Mouse (Mus musculus) stomach, embryonic 16.5 days (tissue): ENCODE results near the gene Cap1. TPM values are rescaled to one million over a fixed set of nuclear protein-coding genes. Genes with fewer than 3 reads are reported as not detected.

Source experiments
- ATAC-seq: fragments of 200-750 bp; cut with Nextera tagmentation; 2 replicates; pipeline ENCODE4 v1.8.0; 2017; ENCODE audit warnings: moderate number of reproducible peaks, moderate TSS enrichment; ENCODE audit not compliant: insufficient read depth, low FRiP score
- H3K27ac ChIP-seq: fragments of 300-500 bp; sonication (generic); 2 replicates; pipeline ENCODE4 v1.5.1; 2014; ENCODE audit warnings: low read length
- H3K27me3 ChIP-seq: fragments of 300-500 bp; sonication (generic); 2 replicates; pipeline ENCODE4 v1.6.1; 2014; ENCODE audit warnings: low read length, control low read depth, mixed read lengths; ENCODE audit not compliant: control insufficient read depth, insufficient read depth
- H3K36me3 ChIP-seq: fragments of 300-500 bp; sonication (generic); 2 replicates; pipeline ENCODE4 v1.6.1; 2014; ENCODE audit warnings: low read length; ENCODE audit not compliant: control insufficient read depth, insufficient read depth
- H3K4me1 ChIP-seq: fragments of 300-500 bp; sonication (generic); 2 replicates; pipeline ENCODE4 v1.6.1; 2014; ENCODE audit warnings: low read length, control low read depth, mixed read lengths; ENCODE audit not compliant: control insufficient read depth, insufficient read depth
- H3K4me2 ChIP-seq: fragments of 300-500 bp; sonication (generic); 2 replicates; pipeline ENCODE4 v1.6.1; 2014; ENCODE audit warnings: low read depth, low read length, mixed read lengths
- H3K4me3 ChIP-seq: fragments of 300-500 bp; sonication (generic); replicated peaks from 2 replicates; pipeline ENCODE4 v1.5.1; 2014; ENCODE audit warnings: mild to moderate bottlenecking, low read length
- H3K9ac ChIP-seq: fragments of 300-500 bp; sonication (generic); 2 replicates; pipeline ENCODE4 v1.6.1; 2014; ENCODE audit warnings: low read length
- H3K9me3 ChIP-seq: fragments of 300-500 bp; sonication (generic); replicated peaks from 2 replicates; pipeline ENCODE4 v1.6.1; 2016; ENCODE audit warnings: low read length, control low read depth; ENCODE audit not compliant: control insufficient read depth
- WGBS: fragments of 180-500 bp; shearing (Covaris S2); extraction: QIAGEN DNeasy Blood & Tissue Kit; methylation state at CpG from one replicate; pipeline ENCODE4 v1.1.7; 2014; 5-methylcytosine and 5-hydroxymethylcytosine counted together
- polyA plus RNA-seq: library from polyadenylated mRNA; unstranded; fragments of >200 nt; fragmentation: Nextera tagmentation; extraction: Ambion mirVana; gene quantifications from 2 replicates; pipeline ENCODE4 v1.2.1, GENCODE M21; 2015

Gene Cap1
- 75.1 and 99.6 TPM in 2 replicates for polyA plus RNA-seq

DNA sequence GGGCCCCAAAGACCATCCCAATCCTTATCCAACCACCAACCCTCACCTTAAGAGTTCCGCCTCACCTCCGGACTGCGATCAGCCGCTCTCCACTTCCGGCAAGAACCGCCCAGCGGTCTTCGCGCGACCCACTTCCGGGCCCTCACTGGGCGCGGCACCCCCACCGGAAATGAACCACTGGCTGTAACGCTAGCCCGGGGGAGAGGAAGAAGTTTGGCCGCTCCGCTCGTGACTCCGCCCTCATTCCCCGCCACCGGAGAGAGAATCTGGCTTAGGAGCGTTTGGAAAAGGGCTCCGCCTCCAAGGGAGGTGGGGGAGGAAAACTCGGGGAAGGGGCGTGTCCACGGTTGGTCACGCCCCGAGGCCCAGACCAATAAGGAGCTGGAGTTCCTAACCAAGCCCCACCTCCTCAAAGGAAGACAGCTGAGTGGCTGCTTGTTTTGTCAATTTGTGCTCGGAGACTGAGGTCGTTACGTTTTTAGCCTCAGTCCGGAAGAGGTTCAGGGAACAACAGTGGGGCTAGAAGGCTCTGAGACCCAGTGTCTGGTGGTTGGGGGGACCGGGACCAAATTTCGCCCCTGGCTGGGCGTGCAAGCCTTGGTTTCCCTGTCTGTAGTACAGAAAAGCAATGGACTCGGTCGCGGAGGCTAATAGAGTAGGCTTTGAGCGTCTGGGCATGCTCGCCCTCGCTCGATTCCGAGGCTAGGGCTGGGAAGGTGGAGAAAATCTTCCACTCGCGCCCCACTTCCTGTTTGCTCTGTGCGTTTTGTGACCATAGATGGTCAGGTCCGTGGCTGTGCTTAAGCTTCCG, at the start of gene Cap1:
Gene Cap1, minus strand, starts transcription at position 289 of the 811 bp plus-strand sequence.
- no peaks in the 10 kb centered on the region for H3K9me3 ChIP-seq
- under 1% methylated on average over 49 of the region's 49 CpGs for WGBS

DNA sequence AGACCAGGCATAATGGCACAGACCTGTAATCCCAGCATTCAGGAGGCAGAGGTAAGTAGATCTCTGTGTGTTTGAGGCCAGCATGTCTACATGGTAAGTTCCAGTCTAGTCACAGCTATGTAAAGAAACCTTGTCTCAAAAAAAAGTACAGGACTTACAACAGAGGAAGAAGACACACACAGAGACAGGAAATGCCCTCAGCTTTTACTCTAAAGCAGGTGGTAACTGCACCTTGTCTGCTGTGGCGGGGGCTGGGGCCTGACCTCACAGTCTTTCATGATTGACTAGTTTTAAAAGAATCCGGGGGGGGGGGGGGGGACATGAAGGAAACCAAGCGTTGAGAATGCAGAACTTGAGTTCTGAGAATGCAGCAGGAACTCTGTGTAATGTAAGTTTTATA, 48.0 kb upstream of the Cap1 start:
- Histone ChIP-seq H3K9me3 (no peaks in the 10 kb centered on the region), H3K4me1 (no peaks in the 10 kb centered on the region), H3K9ac (no peak overlapping the region), H3K27me3 (no peaks in the 10 kb centered on the region), H3K27ac (no peak overlapping the region), H3K4me3 (no peak overlapping the region), H3K4me2 (no peak overlapping the region), H3K36me3 (no peaks in the 10 kb centered on the region)
- ATAC-seq, result no peak
- WGBS, result 38% methylated on average over 3 of the region's 3 CpGs

More for the DNA sequence above, at the start of gene Cap1:
- H3K9ac ChIP-seq, result peak within 1 kb of the TSS; percentile 87
- peak within 1 kb of the TSS; percentile 98 for H3K27ac ChIP-seq
- H3K4me1 ChIP-seq, result peaks cover 31% of the 10 kb centered on the region
- H3K4me2 ChIP-seq, result peak within 1 kb of the TSS; percentile 82
- no peaks in the 10 kb centered on the region for H3K27me3 ChIP-seq
- peak; percentile 95 for ATAC-seq
- H3K4me3 ChIP-seq, result peak within 1 kb of the TSS; percentile 85
- H3K36me3 ChIP-seq, result no peaks in the 10 kb centered on the region

DNA sequence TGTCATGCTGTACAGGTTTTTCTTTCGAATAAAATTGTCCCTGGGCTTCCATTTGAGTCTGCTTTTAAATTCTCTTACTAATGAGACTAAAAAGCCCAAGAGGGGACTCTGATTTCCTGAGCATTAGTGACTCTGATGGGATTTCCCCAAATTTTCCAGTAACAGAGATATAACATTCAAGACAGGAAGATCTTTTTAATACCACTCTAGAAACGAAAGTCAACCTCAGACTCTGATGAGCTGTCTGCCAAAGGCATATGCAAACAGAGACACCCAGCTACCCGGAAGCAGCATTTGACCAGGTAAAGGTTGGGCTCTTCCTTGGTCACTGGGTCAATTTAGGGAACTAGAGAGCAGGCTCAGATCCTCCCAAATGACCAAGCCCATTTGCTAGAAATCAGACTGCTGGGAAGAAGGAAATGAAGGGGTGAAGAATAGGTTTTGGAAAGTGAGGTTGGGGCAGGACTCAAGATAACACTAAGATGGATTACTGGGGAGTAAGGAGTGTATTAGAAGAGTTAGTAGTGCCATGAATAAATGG, 47.3 kb upstream of the Cap1 start:
- no peak overlapping the region for H3K4me3 ChIP-seq
- no peak overlapping the region for H3K27ac ChIP-seq
- no peaks in the 10 kb centered on the region for H3K27me3 ChIP-seq
- H3K4me2 ChIP-seq, result no peak overlapping the region
- H3K36me3 ChIP-seq, result no peaks in the 10 kb centered on the region
- H3K4me1 ChIP-seq, result no peaks in the 10 kb centered on the region
- WGBS, result 57% methylated on average over 3 of the region's 3 CpGs
- no peaks in the 10 kb centered on the region for H3K9me3 ChIP-seq
- H3K9ac ChIP-seq, result no peak overlapping the region
- no peak for ATAC-seq

GRCm38 (mm10) chr4:122932239-122932978, 46.6 kb upstream of the Cap1 start:
- H3K36me3 ChIP-seq, result no peaks in the 10 kb centered on the region
- H3K4me2 ChIP-seq, result no peak overlapping the region
- no peak for ATAC-seq
- no peak overlapping the region for H3K4me3 ChIP-seq
- no peak overlapping the region for H3K9ac ChIP-seq
- no peaks in the 10 kb centered on the region for H3K4me1 ChIP-seq
- no peaks in the 10 kb centered on the region for H3K9me3 ChIP-seq
- no peak overlapping the region for H3K27ac ChIP-seq
- H3K27me3 ChIP-seq, result no peaks in the 10 kb centered on the region
- WGBS, result 67% methylated on average over 8 of the region's 8 CpGs

DNA sequence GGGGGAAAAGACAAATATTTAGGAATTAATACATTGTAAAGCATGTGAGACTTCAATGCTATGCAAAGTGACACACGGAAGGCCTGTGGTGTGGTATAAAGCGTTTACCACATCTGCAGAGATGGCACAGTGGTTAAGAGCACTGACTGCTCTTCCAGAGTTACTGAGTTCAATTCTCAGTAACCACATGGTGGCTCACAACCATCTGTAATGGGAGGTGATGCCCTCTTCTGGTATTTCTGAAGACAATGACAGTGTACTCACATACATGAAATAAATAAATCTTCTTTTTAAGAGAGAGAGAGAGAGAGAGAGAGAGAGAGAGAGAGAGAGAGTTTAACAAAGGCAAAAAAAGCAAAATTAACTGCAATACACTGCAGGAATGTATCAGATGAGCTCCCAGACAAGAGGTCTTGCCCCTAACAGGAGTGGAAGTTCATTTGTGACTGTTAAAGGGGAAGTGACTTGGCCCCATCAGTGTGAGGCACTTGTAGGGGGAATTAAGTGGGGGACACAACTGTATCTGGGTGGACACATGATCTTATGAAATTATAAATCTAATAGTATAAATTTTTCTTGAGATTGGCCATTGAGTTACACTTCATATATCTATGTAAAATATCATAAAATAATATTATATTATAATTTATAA, 45.2 kb upstream of the Cap1 start:
- 75% methylated on average over 2 of the region's 2 CpGs for WGBS
- no peak for ATAC-seq
- Histone ChIP-seq H3K4me3 (no peak overlapping the region), H3K9me3 (no peaks in the 10 kb centered on the region), H3K4me1 (no peaks in the 10 kb centered on the region), H3K36me3 (no peaks in the 10 kb centered on the region), H3K9ac (no peak overlapping the region), H3K27me3 (no peaks in the 10 kb centered on the region), H3K4me2 (no peak overlapping the region), H3K27ac (no peak overlapping the region)

- no peak for ATAC-seq
- H3K36me3 ChIP-seq, result no peaks in the 10 kb centered on the region
- H3K9me3 ChIP-seq, result no peaks in the 10 kb centered on the region
- 0 out of 2 replicates have a peak overlapping the region, but pooled peaks have one; percentile 1 for H3K27ac ChIP-seq
- no peaks in the 10 kb centered on the region for H3K4me1 ChIP-seq
- no peak overlapping the region for H3K4me3 ChIP-seq
- H3K27me3 ChIP-seq, result no peaks in the 10 kb centered on the region
- H3K4me2 ChIP-seq, result no peak overlapping the region
- no peak overlapping the region for H3K9ac ChIP-seq
- WGBS, result 73% methylated on average over 15 of the region's 15 CpGs
Observed at GRCm38 (mm10) chr4:122923392-122924344, 37.8 kb upstream of the Cap1 start.

DNA sequence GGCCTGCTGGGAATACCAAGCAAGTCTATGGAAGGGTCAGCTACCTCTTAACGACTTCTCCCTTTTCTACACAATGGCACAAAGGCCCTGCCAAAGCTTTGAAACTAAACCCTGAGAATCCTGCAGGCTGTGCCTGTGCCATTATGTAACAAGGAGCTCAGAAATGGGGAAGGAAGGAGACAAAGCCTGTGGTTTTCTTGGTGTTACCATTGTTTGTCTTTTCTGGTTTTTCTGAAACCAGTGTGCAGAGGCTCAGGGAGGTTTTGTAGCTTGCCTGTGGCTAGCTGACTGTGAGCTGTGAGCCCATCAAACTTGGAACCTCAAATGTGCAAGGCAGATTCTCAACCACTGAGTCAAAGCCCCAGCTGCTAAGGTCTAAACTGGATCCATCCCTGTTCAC, 37.0 kb upstream of the Cap1 start:
- ATAC-seq, result no peak
- 20% methylated on average over 1 of the region's 1 CpGs for WGBS
- H3K27me3 ChIP-seq, result no peaks in the 10 kb centered on the region

GRCm38 (mm10) chr4:122915985-122916384, 30.1 kb upstream of the Cap1 start:
- H3K9ac ChIP-seq, result no peak overlapping the region
- no peak for ATAC-seq

More for the DNA sequence above, 37.0 kb upstream of the Cap1 start:
- no peaks in the 10 kb centered on the region for H3K9me3 ChIP-seq
- no peaks in the 10 kb centered on the region for H3K4me1 ChIP-seq
- no peak overlapping the region for H3K9ac ChIP-seq
- no peak overlapping the region for H3K27ac ChIP-seq
- H3K36me3 ChIP-seq, result no peaks in the 10 kb centered on the region
- no peak overlapping the region for H3K4me3 ChIP-seq
- H3K4me2 ChIP-seq, result no peak overlapping the region

More at GRCm38 (mm10) chr4:122915985-122916384, 30.1 kb upstream of the Cap1 start:
- WGBS, result 80% methylated on average over 4 of the region's 4 CpGs
- no peak overlapping the region for H3K27ac ChIP-seq
- no peaks in the 10 kb centered on the region for H3K9me3 ChIP-seq
- H3K4me1 ChIP-seq, result no peaks in the 10 kb centered on the region
- H3K4me2 ChIP-seq, result no peak overlapping the region
- H3K27me3 ChIP-seq, result no peaks in the 10 kb centered on the region
- no peaks in the 10 kb centered on the region for H3K36me3 ChIP-seq
- H3K4me3 ChIP-seq, result no peak overlapping the region
